Comparison of ENCODE assay signal across 8 mouse cellular contexts in the genomic region with DNA sequence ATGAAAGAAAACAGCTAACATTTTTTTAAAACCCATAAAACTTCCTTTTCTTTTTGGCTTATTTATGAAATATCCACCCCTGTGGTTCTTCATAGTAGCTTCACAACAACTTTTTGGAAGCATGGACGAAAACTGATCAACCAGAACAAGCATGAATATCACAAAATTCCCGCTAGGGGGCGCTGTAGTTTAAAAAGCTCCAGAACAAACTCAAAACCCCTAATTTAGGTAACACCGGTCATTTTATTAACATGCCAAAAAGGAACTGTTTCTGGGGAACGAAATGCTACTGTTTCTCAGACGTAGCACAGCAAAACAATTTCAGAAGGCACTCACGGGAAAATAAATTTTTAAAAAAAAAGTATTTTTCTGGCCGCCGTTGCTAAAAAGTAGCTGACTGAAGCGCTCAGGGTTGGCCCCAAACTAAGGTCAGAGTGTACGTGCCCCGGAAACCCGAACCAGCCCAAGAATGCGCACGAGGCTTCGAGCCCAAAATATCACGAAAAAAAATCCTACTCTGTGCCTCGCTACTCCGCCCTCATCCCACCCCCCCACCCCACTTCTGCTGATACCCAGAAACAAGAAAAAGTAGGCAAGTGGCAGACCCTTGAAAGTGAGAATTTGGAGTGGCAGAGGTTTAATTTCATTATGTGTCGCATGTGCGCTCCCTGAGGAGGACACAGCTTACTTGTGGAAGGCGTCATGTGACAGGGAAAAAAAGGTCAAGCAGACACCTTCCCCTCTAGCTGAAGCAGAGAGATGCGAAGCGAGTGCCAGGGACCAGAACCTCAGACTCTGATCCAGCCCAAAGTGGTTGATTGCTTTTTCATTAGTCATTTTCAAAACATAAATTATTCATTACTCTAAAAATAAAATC. TPM values are rescaled to one million over a fixed set of nuclear protein-coding genes. Genes with fewer than 3 reads are reported as not detected.
DNase-seq lines count a peak whose midpoint lies in the region; ATAC-seq and TF ChIP-seq lines count a peak whose summit lies in the region.

No protein-coding gene starts in this region.

- H3K27me3 ChIP-seq in intestine, postnatal 0 days (replicated peaks; ENCODE audit: control insufficient read depth, insufficient read depth, low read length), result no peaks in the 10 kb centered on the region
- H3K27me3 ChIP-seq in liver, adult 2 months (ENCODE audit: control insufficient read depth, insufficient read depth, low read length), result no peaks in the 10 kb centered on the region
- no peaks in the 10 kb centered on the region for H3K27me3 ChIP-seq in midbrain, embryonic 16.5 days (ENCODE audit: control insufficient read depth, insufficient read depth, low read depth, low read length)
- H3K27me3 ChIP-seq in stomach, postnatal 0 days (ENCODE audit: control insufficient read depth, insufficient read depth, low read length), result no peaks in the 10 kb centered on the region

- H3K4me2 ChIP-seq in intestine, postnatal 0 days (replicated peaks; ENCODE audit: low read depth), result peak overlapping the region; percentile 54
- peak overlapping the region; percentile 34 for H3K4me2 ChIP-seq in midbrain, embryonic 16.5 days (ENCODE audit: low read length)
- H3K4me2 ChIP-seq in stomach, postnatal 0 days (replicated peaks; ENCODE audit: low read depth), result peak overlapping the region; percentile 52

- H3K9ac ChIP-seq in intestine, postnatal 0 days (ENCODE audit: low read depth, low read length), result no peak overlapping the region
- no peak overlapping the region for H3K9ac ChIP-seq in liver, adult 2 months (ENCODE audit: low read depth, low read length)
- no peak overlapping the region for H3K9ac ChIP-seq in midbrain, embryonic 16.5 days (ENCODE audit: low read depth, low read length)
- peak overlapping the region; percentile 18; the same call in 1 of the 2 replicates for H3K9ac ChIP-seq in stomach, postnatal 0 days (ENCODE audit: low read length)

- peak; percentile 77 for TF ChIP-seq CTCF in intestine, postnatal 0 days (IDR thresholded peaks at IDR 0.05; ENCODE audit: low read depth)
- peak; percentile 36 for TF ChIP-seq CTCF in liver, adult 2 months (IDR thresholded peaks at IDR 0.05; ENCODE audit: low read depth, low read length)
- peak; percentile 79 for TF ChIP-seq CTCF in stomach, postnatal 0 days (IDR thresholded peaks at IDR 0.05; ENCODE audit: low read depth)

- no peak for TF ChIP-seq POLR2A in liver, adult 2 months (IDR thresholded peaks at IDR 0.05; ENCODE audit: extremely low read depth, insufficient read depth, low read length)

- 25% methylated on average over 24 of the region's 24 CpGs for WGBS in intestine, postnatal 0 days
- WGBS in liver, adult 2 months, result 21% methylated on average over 24 of the region's 24 CpGs
- WGBS in midbrain, embryonic 16.5 days, result 21% methylated on average over 24 of the region's 24 CpGs
- 22% methylated on average over 24 of the region's 24 CpGs for WGBS in stomach, postnatal 0 days

- TF ChIP-seq EP300 in stomach, postnatal 0 days (optimal IDR thresholded peaks at IDR 0.05), result no peak

- no peaks in the 10 kb centered on the region for H3K9me3 ChIP-seq in intestine, postnatal 0 days (ENCODE audit: control insufficient read depth)
- no peaks in the 10 kb centered on the region for H3K9me3 ChIP-seq in midbrain, embryonic 16.5 days (replicated peaks; ENCODE audit: control insufficient read depth, low read length, poor library complexity, severe bottlenecking)
- H3K9me3 ChIP-seq in stomach, postnatal 0 days (ENCODE audit: control insufficient read depth, low read length), result no peaks in the 10 kb centered on the region

- ATAC-seq in granulocyte monocyte progenitor cell, adult 5-6 weeks (replicated peaks; ENCODE audit: poor library complexity, severe bottlenecking), result peak; percentile 69
- ATAC-seq in intestine, postnatal 0 days, result no peak
- ATAC-seq in midbrain, embryonic 16.5 days, result 0 out of 2 replicates have a peak, but pooled peaks have one; percentile 29
- ATAC-seq in stomach, postnatal 0 days (ENCODE audit: low FRiP score, low TSS enrichment), result no peak

- H3K4me3 ChIP-seq in intestine, postnatal 0 days (ENCODE audit: low read depth, low read length), result peak overlapping the region; percentile 16; the same call in 1 of the 2 replicates
- H3K4me3 ChIP-seq in liver, adult 2 months (ENCODE audit: insufficient read depth, low read depth, low read length), result peak overlapping the region; percentile 35; the same call in 1 of the 2 replicates
- H3K4me3 ChIP-seq in midbrain, embryonic 16.5 days (ENCODE audit: low read depth, low read length), result no peak overlapping the region
- peak overlapping the region; percentile 22; the same call in 1 of the 2 replicates for H3K4me3 ChIP-seq in stomach, postnatal 0 days (ENCODE audit: low read depth, low read length)

- DNase-seq in 416B (ENCODE audit: low read depth), result peak; percentile 93
- peak; percentile 75 for DNase-seq in ZHBTc4 (ENCODE audit: low read depth, low spot score)
- DNase-seq in embryo, embryonic 10.5 days (ENCODE audit: low spot score), result peak; percentile 94
- peak; percentile 73 for DNase-seq in liver, adult 2 months (ENCODE audit: extremely low read depth, low read depth, low spot score)
- DNase-seq in stomach, postnatal 0 days (ENCODE audit: low spot score), result peak; percentile 73

- no peaks in the 10 kb centered on the region for H3K79me2 ChIP-seq in liver, adult 2 months (ENCODE audit: control insufficient read depth, insufficient read depth, low read length)

- no peak overlapping the region for H3K27ac ChIP-seq in intestine, postnatal 0 days (ENCODE audit: low read depth, low read length)
- peak overlapping the region; percentile 55 for H3K27ac ChIP-seq in liver, adult 2 months (replicated peaks; ENCODE audit: insufficient read depth, low read depth, low read length)
- no peak overlapping the region for H3K27ac ChIP-seq in midbrain, embryonic 16.5 days (ENCODE audit: low read length)
- H3K27ac ChIP-seq in stomach, postnatal 0 days (replicated peaks), result no peak overlapping the region

- H3K4me1 ChIP-seq in intestine, postnatal 0 days (replicated peaks; ENCODE audit: control insufficient read depth, insufficient read depth, low read length), result no peaks in the 10 kb centered on the region
- no peaks in the 10 kb centered on the region for H3K4me1 ChIP-seq in liver, adult 2 months (ENCODE audit: control insufficient read depth, insufficient read depth, low read length)
- H3K4me1 ChIP-seq in midbrain, embryonic 16.5 days (ENCODE audit: control insufficient read depth, insufficient read depth, low read length), result peaks cover 9% of the 10 kb centered on the region
- no peaks in the 10 kb centered on the region for H3K4me1 ChIP-seq in stomach, postnatal 0 days (replicated peaks; ENCODE audit: control insufficient read depth, insufficient read depth)

- no peaks in the 10 kb centered on the region for H3K36me3 ChIP-seq in intestine, postnatal 0 days (ENCODE audit: control insufficient read depth, insufficient read depth)
- no peaks in the 10 kb centered on the region for H3K36me3 ChIP-seq in liver, adult 2 months (ENCODE audit: control insufficient read depth, insufficient read depth, low read length)
- H3K36me3 ChIP-seq in midbrain, embryonic 16.5 days (ENCODE audit: control insufficient read depth, insufficient read depth, low read length), result no peaks in the 10 kb centered on the region
- no peaks in the 10 kb centered on the region for H3K36me3 ChIP-seq in stomach, postnatal 0 days (ENCODE audit: control insufficient read depth, insufficient read depth, low read length)

RNA-seq across cellular contexts. Expression of gene Basp1, which starts 27.7 kb away (rescaled TPM):
- 0.39 and 2.7 TPM in 2 replicates for total RNA-seq in granulocyte monocyte progenitor cell, adult 5-6 weeks (2014; fragmentation: Nextera tagmentation)
- 2.7 and 5.2 TPM in 2 replicates for total RNA-seq in granulocyte monocyte progenitor cell, adult 5-6 weeks (2017)
- polyA plus RNA-seq in intestine, postnatal 0 days (2015; fragmentation: Nextera tagmentation; extraction: Ambion mirVana), result 13.9 and 14.1 TPM in 2 replicates
- 1.3 and 1.5 TPM in 2 replicates for total RNA-seq in liver, adult 2 months (2014; rRNA removed)
- polyA plus RNA-seq in liver, adult 2 months (2012; rRNA removed), result 0.61 and 0.75 TPM in 2 replicates
- polyA plus RNA-seq in midbrain, embryonic 16.5 days (2015; fragmentation: Nextera tagmentation; extraction: Ambion mirVana), result 213 and 240 TPM in 2 replicates
- polyA plus RNA-seq in stomach, postnatal 0 days (2015; fragmentation: Nextera tagmentation; extraction: Ambion mirVana), result 19.6 and 20.7 TPM in 2 replicates

Comparison
In these comparisons a context has a peak if more than half of its experiments do, and no peak if none do; other contexts are left out.
1. ATAC-seq: peak in granulocyte monocyte progenitor cell, adult 5-6 weeks (single experiment) and midbrain, embryonic 16.5 days (single experiment); none in intestine, postnatal 0 days (single experiment) and stomach, postnatal 0 days (single experiment).
2. Peak in every context shown above with its lines, with median percentiles within 50 percentile points of each other: DNase-seq, H3K4me2 ChIP-seq and CTCF ChIP-seq.